Mouse (Mus musculus): ENCODE results near the gene Vgll3.

Gene Vgll3

DNA sequence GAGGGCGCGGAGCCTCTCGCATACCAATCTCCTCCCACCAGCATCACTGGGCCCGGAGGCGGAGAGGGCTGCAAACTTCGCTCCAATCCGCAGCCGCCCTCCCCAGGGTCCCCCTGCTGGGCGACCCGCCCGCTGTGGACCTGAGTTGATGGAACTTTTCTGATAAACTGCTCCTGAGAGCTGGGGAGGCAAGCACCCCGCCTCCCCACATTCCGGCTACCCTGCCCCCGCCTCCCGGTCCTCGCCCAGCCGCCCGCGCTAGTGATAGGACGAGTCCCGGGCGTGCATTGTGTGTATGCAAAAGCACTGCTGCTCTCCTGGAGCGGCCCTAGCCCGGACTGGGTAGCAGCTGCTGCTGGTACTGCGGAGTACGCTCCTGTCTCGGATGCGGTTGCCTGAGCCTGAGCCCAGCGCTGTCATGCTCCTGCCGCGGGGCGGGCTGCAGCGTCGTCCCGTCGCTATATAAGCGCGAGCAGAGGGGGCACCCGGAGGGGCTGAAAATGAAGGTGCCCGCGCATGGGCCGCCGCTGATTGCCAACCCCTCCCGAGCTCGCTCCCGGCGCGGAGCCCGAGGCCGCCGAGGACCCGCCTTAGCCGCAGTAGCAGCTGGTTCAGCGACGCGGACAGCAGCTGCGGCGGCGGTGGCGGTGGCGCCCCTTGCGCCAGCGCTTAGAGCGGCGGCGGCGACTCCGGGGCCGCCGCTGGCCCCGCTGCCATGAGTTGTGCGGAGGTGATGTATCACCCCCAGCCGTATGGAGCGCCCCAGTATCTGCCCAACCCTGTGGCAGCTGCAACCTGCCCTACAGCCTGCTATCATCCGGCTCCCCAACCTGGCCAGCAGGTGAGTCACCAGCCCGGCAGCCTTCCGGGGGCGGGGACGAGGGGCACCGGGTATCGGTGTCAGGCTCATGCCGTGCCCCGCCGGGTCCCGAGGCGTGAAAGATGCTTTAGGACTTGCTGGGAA, at the start of gene Vgll3:
Vgll3 (plus strand) TSS at position 340 of the 964 bp plus-strand sequence.
- DNase-seq (ENCODE audit: low spot score in 2 of 2): peak; percentile 15 to 17

GRCm38 (mm10) chr16:65765976-65766375, 49.1 kb upstream of the Vgll3 start:
- DNase-seq (ENCODE audit: low spot score in 2 of 2): no peak

- no peak for DNase-seq (ENCODE audit: low spot score in 2 of 2)
Measured at GRCm38 (mm10) chr16:65785959-65786358, 29.1 kb upstream of the Vgll3 start.

DNA sequence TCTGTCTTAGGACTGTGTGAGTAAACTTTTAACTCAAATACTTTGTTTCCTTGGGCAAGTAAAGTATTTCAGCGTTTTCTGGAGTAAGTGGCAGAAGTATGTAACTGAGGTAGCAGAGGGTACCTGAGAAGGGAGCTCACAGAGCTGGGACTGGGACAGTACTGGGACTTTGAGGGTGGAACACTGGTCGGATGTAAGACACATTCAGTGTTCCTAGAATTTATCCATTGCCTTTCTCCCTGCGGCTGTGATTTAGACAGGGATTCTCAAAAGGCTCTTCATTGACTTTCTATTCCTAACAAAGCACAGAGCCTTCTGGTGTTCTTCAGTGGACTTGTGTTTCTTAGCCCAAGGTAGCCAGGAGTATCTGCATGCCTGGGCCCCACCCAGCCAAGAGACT, 1.0 kb downstream of the Vgll3 start:
- no peak for DNase-seq (ENCODE audit: low spot score in 2 of 2)

- DNase-seq (ENCODE audit: low spot score in 2 of 2): no peak
Measured at GRCm38 (mm10) chr16:65818779-65819178, 3.7 kb downstream of the Vgll3 start.

DNA sequence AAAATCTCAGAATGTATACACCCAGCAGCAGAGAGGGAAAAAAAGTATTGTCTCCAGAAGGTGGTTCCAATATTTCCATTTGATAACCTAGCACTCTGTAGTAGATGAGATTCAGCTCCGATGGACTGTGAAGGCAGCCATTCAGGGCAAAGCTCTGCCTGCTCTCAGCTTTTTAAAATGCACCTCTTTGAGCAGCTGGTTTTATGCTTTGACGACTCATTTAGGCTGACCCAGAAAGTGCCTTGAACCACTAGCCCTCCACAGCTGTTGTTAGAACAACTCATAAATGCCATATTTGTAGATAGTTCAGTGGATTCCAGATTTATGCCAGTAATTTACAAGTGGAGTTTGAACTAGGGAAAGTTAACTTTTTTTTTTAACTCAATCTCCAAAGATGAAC, 5.7 kb downstream of the Vgll3 start:
- no peak for DNase-seq (ENCODE audit: low spot score in 2 of 2)

- DNase-seq (ENCODE audit: low spot score in 2 of 2): no peak
Measured at GRCm38 (mm10) chr16:65823721-65824120, 8.7 kb downstream of the Vgll3 start.

DNA sequence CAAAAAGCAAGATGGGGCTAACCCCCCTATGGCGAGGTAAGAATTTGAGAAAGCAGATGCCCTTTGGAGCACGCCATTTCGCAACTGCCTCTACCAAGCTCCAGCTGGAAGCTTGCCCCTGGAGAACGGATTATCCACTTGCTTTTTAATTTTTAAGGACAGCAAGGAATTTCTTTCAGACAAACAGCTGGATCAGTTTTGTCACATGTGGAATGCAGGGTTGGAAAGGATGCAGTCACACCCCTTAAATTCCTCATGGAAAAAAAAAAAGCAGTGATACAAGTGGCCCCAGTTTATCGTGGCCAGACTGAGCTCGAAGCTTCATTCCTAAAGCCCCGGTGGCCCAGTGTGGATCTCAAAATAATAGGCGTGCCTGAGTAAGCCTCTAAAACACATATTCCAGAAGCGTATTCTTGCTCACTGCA, 13.1 kb downstream of the Vgll3 start:
- DNase-seq (ENCODE audit: low spot score in 2 of 2): no peak

GRCm38 (mm10) chr16:65829096-65829495, 14.0 kb downstream of the Vgll3 start:
- DNase-seq (ENCODE audit: low spot score in 2 of 2): no peak

DNA sequence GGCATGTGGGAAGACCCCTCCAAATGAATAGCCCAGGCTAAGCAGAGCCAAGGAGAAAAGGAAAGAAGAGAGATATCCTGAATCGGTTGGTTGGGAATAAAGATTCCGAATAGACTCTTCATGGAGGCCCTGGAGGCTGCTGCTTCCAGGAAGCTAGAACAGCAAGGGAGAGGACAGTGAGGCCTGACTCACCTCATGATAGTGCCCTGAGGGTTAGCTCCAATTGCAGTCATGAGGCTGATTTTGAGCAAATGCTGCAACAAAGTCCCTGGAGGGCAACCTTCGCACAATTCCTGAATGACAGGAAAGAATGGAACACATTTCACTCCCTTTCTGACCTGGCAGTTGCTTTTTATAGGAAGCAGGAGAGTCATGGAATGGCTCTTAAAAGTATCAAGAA, 19.7 kb downstream of the Vgll3 start:
- no peak for DNase-seq (ENCODE audit: low spot score in 2 of 2)

DNA sequence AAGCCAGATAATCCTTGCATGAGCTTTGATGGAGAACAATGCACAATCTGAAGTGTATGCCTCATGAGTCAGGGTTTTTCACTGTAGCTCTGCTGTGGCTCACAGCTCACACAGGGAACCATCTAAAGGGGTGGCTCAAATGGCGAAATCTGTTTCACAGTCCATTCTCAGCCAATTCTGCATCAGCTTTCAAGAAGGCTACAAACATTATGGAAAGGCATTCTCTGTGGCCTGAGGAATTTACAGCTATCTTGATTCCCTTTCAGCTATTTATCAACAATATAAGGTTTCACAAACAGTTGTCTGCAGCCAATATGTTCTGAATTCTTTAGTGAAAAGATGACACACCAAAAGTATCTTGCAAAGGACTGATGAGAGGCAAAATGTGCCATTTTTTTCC, 35.1 kb downstream of the Vgll3 start:
- DNase-seq (ENCODE audit: low spot score in 2 of 2): no peak

GRCm38 (mm10) chr16:65864471-65864870, 49.4 kb downstream of the Vgll3 start:
- DNase-seq (ENCODE audit: low spot score in 2 of 2): no peak

DNA sequence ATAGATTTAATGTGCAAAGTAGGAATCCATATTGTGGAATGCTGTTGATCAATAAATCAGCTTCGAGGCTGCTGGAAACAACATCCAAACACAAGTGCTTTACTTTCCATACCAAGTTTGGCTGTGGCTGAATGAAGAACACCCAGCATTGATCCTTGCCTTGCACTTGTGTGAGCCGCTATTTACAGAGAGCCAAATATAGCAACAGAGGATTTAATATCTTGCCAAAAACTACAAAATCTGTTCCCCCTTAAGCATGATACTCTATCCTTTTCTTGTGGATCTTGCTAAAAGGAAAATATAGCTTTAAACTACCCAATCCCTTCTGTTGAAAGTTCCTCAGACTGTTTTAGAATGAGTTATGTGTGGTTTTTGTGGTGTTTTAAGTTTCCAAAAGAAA, 52.9 kb downstream of the Vgll3 start:
- DNase-seq (ENCODE audit: low spot score in 2 of 2): no peak

DNA sequence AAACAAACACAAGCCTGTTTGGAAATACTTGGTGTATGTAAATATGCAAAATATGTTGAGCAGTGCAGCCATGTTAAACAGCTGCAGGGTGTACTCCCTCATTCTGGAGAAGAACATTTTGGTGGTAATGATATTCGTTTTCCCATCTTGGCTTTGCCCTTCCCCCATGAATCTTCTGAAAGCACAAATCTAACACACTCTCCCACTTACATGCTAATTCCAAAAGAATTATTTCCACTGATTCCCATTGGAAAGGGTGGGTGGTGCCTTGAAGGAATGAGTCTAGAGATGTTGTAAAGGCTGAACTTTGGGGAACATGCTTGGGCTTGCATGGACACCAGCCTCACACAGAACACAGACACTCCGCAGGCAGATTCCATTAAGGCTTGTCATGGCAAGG, 53.9 kb downstream of the Vgll3 start:
- DNase-seq (ENCODE audit: low spot score in 2 of 2): no peak

DNA sequence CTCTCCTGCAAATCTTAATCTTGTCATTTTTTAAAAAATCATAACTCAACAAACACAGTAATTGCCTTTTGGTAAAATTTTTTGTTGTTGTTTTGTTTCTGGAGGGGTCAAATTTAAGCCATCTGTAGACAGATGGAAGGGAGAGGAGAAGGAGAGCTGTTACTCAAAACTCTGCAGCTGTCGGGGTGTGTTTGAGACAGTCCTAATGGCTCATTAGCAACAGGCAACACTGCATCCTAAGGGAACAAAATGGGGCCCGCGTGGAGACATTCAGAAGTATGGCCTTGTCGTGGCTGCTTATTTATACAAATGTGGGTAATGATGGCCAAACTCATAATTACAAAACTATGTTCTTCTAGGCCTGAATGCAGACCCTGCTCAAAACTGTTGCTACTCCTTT, 73.9 kb downstream of the Vgll3 start:
- DNase-seq (ENCODE audit: low spot score in 2 of 2): no peak

Data from frontal cortex, postnatal 25 days (tissue).